Mouse (Mus musculus) inflammation-experienced regulatory T-cells, adult 6 months (primary cell): ENCODE measurements around the gene Eif4g2. TPM values are rescaled to one million over a fixed set of nuclear protein-coding genes. Genes with fewer than 3 reads are reported as not detected.

ENCODE experiments used
- ATAC-seq: one replicate; pipeline ENCODE4 v1.8.0; 2017
- polyA plus RNA-seq, 3 experiments: library from polyadenylated mRNA; unstranded; fragments of 100-300 nt; shearing (Covaris generic); gene quantifications; one replicate each; pipeline ENCODE4 v1.2.1; 2017

The Eif4g2 gene
- 1,000 to 10,000 TPM in 1 of 3 experiments, 100 to 1,000 TPM in 2; 799 to 1,002 (median 808) TPM for polyA plus RNA-seq

- ATAC-seq: peak; percentile 89
These were observed at the start of gene Eif4g2 for GRCm38 (mm10) chr7:111082822-111083732. Eif4g2 (minus strand) TSS chr7:111083030.

- ATAC-seq: no peak
These were observed 49.8 kb upstream of the Eif4g2 start for GRCm38 (mm10) chr7:111132596-111132995.

GRCm38 (mm10) chr7:111126636-111127395, 44.0 kb upstream of the Eif4g2 start:
- no peak for ATAC-seq

GRCm38 (mm10) chr7:111123761-111124546, 41.1 kb upstream of the Eif4g2 start:
- no peak for ATAC-seq

DNA sequence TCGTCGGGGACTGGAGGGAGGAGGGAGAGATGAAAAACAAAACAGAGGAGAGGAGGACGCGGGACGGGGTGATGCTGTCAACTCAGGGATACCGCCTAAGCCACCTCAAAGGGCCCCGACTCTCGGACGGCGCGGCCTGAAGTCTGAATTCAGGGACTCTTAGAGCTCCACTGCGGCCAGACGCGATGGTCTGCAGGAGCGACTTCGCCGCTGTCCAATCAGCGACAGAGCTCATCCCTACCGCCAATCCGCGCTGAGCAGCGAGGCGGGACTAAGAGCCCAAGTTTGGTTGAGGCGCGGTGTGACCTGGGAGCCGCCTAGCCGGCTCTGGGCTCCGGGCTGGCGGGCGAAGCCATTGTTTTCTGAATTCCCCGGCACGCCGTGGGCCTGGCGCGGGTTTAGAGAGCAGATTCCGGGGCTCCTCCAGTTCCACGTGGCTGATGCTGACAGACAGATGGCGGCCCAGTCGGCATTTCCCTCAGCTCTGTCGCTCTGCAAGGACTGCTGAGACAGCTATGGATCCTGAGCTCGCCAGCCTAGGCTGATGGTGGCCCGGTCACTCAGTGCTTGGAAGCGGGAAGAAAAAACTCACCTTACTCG, 39.8 kb upstream of the Eif4g2 start:
- peak; percentile 98 for ATAC-seq

DNA sequence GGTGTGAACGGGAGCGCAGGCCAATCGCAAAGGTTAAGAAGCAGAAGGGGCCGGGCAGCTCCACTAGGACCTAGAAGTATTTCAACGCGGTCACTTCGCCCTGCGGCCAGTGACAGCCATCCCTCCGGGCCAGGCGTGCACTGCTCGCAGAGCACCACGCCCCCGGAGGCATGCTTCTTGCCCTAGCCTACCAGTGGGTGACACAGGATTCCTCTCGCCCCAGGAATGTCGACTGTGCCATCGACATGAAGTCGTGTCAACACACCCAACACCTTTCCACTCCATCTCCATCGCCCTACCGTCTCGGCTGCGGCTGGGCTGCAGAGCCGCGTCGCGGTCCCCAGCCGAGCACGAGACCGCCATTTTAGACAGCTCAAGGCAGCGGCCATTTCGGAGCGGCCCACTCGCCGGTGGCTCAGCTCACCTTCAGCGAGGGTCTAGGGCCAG, 39.3 kb upstream of the Eif4g2 start:
- peak; percentile 65 for ATAC-seq

DNA sequence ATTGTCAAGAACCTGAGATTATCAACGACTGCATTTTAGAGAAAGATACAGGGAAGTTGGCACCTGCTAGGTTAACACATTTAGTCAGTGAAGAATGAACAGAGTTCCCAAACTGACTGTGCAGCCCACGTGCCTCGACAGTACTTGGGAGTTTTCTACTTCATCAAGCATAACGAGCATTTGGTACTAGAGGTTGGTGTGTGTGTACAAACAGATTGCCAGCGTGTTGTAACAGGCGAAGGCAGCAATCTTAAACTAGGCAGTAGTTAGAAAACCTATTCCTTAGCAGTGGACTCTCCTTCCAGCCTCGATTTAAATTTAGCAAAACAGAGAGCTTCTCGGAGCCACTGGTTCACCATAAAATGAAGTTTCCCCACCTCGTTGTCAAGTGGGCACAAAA, 38.7 kb upstream of the Eif4g2 start:
- ATAC-seq: no peak

- ATAC-seq: peak; percentile 96
These were observed 26.7 kb upstream of the Eif4g2 start for GRCm38 (mm10) chr7:111109561-111109960.

DNA sequence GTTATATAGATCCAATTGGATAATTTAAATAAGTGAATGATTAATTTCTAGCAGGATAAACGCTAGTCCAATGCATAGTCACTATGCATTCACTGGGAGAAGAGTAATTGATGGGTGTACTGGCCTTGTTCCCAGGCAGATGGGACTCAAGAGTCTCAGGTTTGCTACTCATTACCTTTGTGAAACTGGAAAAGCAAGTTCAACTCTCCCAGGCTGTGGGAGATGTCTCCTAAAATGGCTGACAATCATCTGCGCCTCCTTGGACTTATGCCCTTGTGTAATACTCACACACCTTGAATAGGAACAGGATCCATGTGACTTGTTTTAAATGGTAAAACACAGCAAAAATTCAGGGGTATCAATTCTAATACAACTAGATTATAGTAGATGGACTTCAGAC, 26.3 kb upstream of the Eif4g2 start:
- ATAC-seq: no peak

DNA sequence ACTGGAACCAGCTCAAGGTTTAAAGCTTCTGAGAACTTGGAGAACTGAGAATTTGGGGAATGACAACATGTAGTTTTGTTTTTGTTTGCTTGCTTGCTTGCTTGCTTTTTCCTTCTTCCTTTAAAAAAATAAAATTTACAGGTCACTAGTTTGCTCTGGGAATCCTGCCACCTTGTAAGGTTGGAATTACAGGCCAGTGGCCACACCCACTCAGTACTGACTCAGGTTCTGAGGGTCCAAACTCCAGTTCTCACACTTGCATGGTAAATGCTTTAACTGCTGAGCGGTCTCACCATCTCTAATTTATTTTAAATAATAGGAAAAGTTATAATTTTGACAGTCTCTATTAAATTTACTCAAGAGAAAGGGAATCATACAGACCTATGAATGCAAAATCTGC, 15.4 kb upstream of the Eif4g2 start:
- ATAC-seq: no peak

DNA sequence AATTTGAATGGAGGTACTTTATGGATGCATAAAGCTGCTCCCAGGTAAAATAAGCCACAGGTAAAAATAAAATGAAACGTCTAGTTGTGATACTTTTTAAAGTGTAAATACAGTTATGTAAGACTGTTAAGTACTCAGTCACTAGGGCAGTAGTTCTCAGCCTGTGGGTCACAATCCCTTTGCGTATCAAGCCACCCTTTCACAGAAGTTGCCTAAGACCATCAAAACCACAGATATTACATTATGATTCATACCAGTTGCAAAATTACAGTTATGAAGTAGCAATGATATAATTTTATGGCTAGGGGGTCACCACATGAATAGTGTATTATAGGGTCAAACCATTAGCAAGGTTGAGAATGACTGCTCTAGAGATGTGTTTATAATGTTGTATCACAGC, 12.3 kb upstream of the Eif4g2 start:
- no peak for ATAC-seq

GRCm38 (mm10) chr7:111085153-111085552, 2.3 kb upstream of the Eif4g2 start:
- ATAC-seq: no peak

- ATAC-seq: no peak
These were observed 1.6 kb upstream of the Eif4g2 start for GRCm38 (mm10) chr7:111084443-111084842.

DNA sequence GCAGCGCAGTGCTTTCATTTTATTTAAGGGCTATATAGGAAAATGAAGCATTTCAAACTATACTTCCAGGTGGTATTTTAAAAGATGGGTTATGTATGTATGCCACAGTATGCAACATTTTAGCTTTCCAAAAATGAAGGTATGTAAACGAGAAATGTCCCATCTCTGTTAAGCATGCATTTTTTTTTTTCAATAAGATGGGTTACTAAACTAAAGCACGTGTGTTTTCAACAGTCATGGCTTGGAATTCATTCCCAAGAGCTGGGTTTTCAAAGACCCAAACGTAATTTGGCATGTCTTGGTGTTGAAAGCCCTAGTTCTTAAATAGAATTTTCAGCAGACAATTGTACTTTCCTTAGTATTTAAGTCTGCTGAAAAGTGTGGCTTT, 897 bp upstream of the Eif4g2 start:
- ATAC-seq: no peak

- ATAC-seq: peak; percentile 46
These were observed 598 bp downstream of the Eif4g2 start for GRCm38 (mm10) chr7:111082043-111082821.

- ATAC-seq: no peak
These were observed 2.0 kb downstream of the Eif4g2 start for GRCm38 (mm10) chr7:111080876-111081275.

DNA sequence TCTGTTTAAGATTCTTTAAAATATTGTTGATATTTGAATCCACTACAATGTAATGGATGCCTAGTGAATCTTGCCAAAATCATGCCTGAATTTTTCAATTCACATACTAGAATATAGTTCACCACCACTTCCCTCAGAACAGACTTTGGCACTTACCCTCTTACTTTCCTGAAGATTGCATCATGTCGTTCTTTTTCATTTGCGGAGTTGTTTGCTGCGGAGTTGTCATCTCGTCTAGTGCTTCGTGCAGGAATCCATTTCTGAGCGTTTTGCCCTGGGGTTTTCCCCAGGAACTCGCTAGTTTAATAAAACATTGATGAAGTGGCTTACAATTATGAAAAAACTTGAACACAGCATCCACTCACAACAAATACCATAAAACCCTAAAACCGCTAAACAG, 2.8 kb downstream of the Eif4g2 start:
- ATAC-seq: no peak

DNA sequence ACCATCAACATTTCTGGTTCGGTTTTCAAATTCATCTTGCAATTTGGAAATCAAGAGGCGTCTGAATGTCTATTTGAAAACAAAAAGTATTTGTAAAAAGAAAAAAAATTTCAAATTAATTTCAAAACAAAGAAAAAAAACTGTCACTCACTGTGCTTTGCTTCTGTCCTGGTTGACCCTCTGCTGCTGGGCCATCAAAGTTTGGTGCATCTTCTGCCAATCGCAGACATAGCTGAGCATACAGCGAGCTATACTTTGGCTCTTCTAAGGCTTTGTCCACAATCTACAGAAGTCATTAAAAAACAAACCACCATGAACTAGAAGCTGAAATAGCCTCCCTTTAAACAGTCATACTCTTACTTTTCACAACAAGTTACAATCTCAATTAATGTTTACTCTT, 4.6 kb downstream of the Eif4g2 start:
- no peak for ATAC-seq

- no peak for ATAC-seq
These were observed 7.5 kb downstream of the Eif4g2 start for GRCm38 (mm10) chr7:111075288-111075687.

DNA sequence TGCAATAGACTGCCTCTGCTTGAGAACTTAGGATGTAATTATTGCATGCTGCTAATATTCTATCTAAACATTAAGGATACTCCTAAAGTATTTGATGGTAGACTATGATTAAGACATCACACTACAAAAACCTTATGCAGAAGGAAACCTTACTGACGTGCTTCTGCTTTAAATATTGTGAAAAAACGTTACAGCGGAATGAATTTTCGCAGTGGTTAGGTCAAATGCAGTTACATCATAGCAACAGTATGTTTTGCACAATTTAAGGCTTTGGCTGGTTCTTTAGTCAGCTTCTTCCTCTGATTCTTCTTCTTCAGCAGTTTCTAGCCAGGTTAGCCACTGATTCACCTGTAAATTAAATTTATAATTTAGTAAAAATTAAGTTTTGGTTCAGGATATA, 10.4 kb downstream of the Eif4g2 start:
- no peak for ATAC-seq

GRCm38 (mm10) chr7:111070167-111070496, 12.7 kb downstream of the Eif4g2 start:
- ATAC-seq: no peak
